Mouse (Mus musculus) heart, adult 2 months (tissue): ENCODE data around the gene Spata4. TPM values are rescaled to one million over a fixed set of nuclear protein-coding genes. Genes with fewer than 3 reads are reported as not detected.

Experiments
- DNase-seq, 2 experiments: peaks; one replicate each; pipeline ENCODE4 v3.0.0; 2021
- H3K27ac ChIP-seq: fragments of 200-600 bp; 2 replicates; pipeline ENCODE4 v1.8.1; 2022
- H3K27me3 ChIP-seq: fragments of 200-500 bp; 2 replicates; pipeline ENCODE4 v1.6.1; 2012; ENCODE audit warnings: mild to moderate bottlenecking, low read length, inconsistent platforms, mixed read lengths; ENCODE audit not compliant: control insufficient read depth, insufficient read depth
- H3K36me3 ChIP-seq: fragments of 200-500 bp; 2 replicates; pipeline ENCODE4 v1.6.1; 2012; ENCODE audit warnings: low read length, inconsistent platforms; ENCODE audit not compliant: control insufficient read depth, insufficient read depth
- H3K4me1 ChIP-seq: fragments of 200-500 bp; 2 replicates; pipeline ENCODE4 v1.6.1; 2011; ENCODE audit warnings: low read length; ENCODE audit not compliant: control insufficient read depth, insufficient read depth
- H3K4me3 ChIP-seq: fragments of 200-600 bp; 2 replicates; pipeline ENCODE4 v1.8.1; 2022
- H3K79me2 ChIP-seq: fragments of 200-500 bp; replicated peaks from 2 replicates; pipeline ENCODE4 v1.6.1; 2012; ENCODE audit warnings: mild to moderate bottlenecking, inconsistent platforms, low read length, moderate library complexity, mixed read lengths; ENCODE audit not compliant: control insufficient read depth, insufficient read depth
- H3K9ac ChIP-seq: fragments of 200-500 bp; 2 replicates; pipeline ENCODE4 v1.6.1; 2012; ENCODE audit warnings: low read depth, mild to moderate bottlenecking, control low read depth, inconsistent platforms, low read length, mixed read lengths
- CTCF ChIP-seq: fragments of 200-600 bp; IDR thresholded peaks from 2 replicates; pipeline ENCODE4 v1.8.1; 2022; ENCODE audit warnings: antibody characterized with exemption, mild to moderate bottlenecking, moderate library complexity
- EP300 ChIP-seq: fragments of 200-500 bp; IDR thresholded peaks from 2 replicates; pipeline ENCODE4 v1.6.1; 2011; ENCODE audit warnings: low read depth, low read length, control low read depth; ENCODE audit not compliant: insufficient read depth
- POLR2A ChIP-seq: fragments of 200-500 bp; IDR thresholded peaks from 2 replicates; pipeline ENCODE4 v1.6.1; 2011; ENCODE audit warnings: mild to moderate bottlenecking, low read depth, low read length, control low read depth; ENCODE audit not compliant: insufficient read depth
- WGBS: fragments of 180-500 bp; shearing (Covaris S2); methylation state at CpG from one replicate; pipeline ENCODE4 v1.1.7; 2018; 5-methylcytosine and 5-hydroxymethylcytosine counted together
- intact Hi-C: fragments of 180-260 bp; cut with DNase I; formaldehyde crosslinking; loops from one replicate; pipeline ENCODE4 v1.15.1; 2025
- polyA plus RNA-seq: library from polyadenylated mRNA; depleted of rRNA; stranded (reverse); fragments of >200 nt; gene quantifications from 2 replicates; pipeline ENCODE4 v1.2.3, GENCODE M21; 2012
- total RNA-seq, 2 experiments: library from RNA; stranded (reverse); gene quantifications; 2 replicates each; pipeline ENCODE4 v1.2.3; 2021

Gene Spata4
- total and polyA plus RNA-seq, 3 experiments = 0.27 TPM; not detected in 2

DNA sequence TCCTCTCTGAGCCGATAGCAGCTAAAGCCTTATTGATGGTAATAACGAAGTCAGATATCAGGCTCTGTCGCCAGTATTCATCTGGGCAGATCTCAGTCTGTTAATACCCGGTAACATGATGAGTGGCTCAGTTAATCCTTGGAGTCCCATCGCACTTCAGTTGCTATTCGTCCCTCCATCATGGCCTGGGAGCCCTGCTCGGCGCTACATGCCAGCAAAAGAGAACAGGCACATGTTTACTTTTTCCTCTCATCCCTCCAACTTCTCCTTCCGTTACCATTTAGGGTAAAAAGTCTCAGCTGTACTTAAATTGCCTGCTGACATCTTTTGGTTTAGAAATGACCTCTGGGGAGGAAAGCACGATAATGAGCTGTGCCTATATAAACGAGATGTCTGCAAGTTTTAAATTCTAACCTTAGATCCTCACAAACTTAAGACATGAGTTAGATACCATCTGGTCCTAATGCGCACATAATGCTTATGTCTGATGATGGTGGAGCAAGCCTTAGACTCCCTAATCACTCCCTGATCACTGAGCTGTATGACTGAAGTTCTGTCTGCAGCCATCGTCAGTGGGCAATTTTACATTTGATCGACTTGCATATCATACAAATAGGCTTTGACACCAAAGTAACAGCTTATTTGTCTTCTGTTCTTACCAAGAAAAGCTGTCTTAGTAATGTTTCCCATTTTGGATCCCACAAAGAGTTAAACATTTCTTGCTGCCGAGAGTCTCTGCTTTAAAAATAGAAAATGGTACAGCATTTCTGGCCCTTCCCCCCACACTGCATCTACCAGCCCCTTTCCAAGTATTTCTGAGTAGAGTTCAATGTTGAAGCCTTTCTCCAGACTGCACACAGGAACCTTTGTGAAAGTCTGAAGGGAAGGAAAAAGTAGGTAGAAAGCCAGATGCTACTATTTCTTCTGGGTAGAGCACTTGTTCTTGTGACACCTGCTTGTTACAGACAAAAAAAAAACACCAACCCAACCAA lies 29.7 kb upstream of the Spata4 start:
- Histone ChIP-seq H3K9ac (peak overlapping the region; percentile 72), H3K4me3 (peak overlapping the region; percentile 45), H3K27ac (peak overlapping the region; percentile 93)

DNA sequence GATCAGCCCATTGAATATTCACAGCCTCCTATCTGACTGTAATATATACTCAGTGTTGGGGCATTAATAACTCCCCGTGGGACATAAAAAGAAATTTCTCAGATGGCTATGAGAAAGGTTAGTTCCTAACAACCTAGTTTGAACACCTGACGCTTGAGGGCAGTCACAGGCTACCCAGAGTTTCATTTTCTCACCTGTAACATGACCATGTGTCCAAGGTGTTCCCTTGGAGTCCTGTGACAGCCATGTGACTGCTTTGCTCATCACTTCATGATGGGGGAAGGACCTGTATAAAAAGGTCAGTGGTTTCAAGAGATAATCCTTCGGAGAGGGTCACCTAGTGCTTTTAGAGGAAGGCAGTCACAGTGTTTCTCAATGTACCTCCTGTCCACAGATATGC lies 19.1 kb upstream of the Spata4 start:
- 69% methylated on average over 3 of the region's 3 CpGs for WGBS
- H3K4me1 ChIP-seq = peaks cover 1% of the 10 kb centered on the region
- no peak for TF ChIP-seq POLR2A
- no peak for TF ChIP-seq CTCF
- TF ChIP-seq EP300 = no peak
- no peak overlapping the region for H3K27ac ChIP-seq
- intact Hi-C loops = no loop called here
- no peaks in the 10 kb centered on the region for H3K27me3 ChIP-seq
- no peak overlapping the region for H3K4me3 ChIP-seq
- H3K9ac ChIP-seq = no peak overlapping the region
- no peak for DNase-seq
- H3K79me2 ChIP-seq = no peaks in the 10 kb centered on the region
- peaks cover 2% of the 10 kb centered on the region; the same call in 1 of the 2 replicates for H3K36me3 ChIP-seq

More for the DNA sequence above, 29.7 kb upstream of the Spata4 start:
- no peaks in the 10 kb centered on the region; the same call in 1 of the 2 replicates for H3K4me1 ChIP-seq
- H3K27me3 ChIP-seq = no peaks in the 10 kb centered on the region
- no peaks in the 10 kb centered on the region for H3K36me3 ChIP-seq
- peak in 1 of 2 experiments; percentile 22 for DNase-seq
- intact Hi-C loops = loop anchor here (2.0 to 5.0 kb wide), 2 partner anchors 38 to 39 kb away; no protein-coding TSS in a partner anchor
- 47% methylated on average over 15 of the region's 15 CpGs for WGBS
- no peaks in the 10 kb centered on the region for H3K79me2 ChIP-seq
- TF ChIP-seq CTCF (no peak), POLR2A (peak; percentile 58; the same call in 1 of the 2 replicates)

DNA sequence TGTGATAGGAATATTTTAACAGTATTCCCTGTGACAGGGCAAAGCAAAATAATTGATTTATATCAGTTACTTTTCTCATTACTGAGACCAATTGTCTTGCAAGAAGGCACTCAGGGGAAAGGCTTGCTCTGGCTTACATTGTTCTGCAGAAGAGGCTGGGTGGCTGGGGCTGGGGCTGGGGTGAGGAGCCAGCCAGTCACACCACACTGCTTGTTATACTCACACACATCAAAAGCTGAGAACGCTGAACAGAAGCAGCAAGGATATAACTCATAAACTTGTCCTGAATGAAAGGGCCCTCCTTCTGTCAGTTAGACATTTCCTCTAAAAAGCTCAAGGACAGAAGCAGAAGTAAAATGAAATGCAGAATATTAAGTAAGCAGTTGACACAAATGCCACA lies 17.7 kb upstream of the Spata4 start:
- H3K36me3 ChIP-seq = 0 out of 2 replicates have a peak, but pooled peaks cover 2% of the 10 kb centered on the region
- H3K27me3 ChIP-seq = no peaks in the 10 kb centered on the region
- H3K79me2 ChIP-seq = no peaks in the 10 kb centered on the region
- peaks cover 1% of the 10 kb centered on the region for H3K4me1 ChIP-seq
- no peak overlapping the region for H3K9ac ChIP-seq
- no peak for DNase-seq
- intact Hi-C loops = no loop called here
- WGBS = 53% methylated on average over 1 of the region's 1 CpGs
- TF ChIP-seq EP300 (no peak), CTCF (no peak), POLR2A (no peak)
- H3K4me3 ChIP-seq = no peak overlapping the region
- no peak overlapping the region for H3K27ac ChIP-seq

DNA sequence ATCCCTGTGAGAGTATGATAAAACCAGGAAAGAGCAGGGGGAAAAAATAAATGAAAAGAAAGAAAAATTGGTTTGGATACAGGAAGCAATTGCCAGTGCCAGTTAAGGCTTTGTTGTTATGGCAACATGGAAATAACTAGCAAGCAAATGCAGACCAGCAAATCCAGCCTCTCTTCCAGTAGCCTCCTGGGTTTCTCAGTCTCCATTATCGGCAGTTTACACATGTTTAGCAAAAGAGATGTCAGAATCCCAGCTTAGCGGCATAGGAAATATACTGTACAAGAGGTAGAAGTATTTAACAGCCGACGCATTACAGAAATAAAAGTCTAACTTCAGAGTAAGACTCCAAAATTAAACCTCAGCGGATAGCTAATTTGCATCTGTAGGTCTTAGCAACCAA lies 5.9 kb upstream of the Spata4 start:
- Histone ChIP-seq H3K27me3 (no peaks in the 10 kb centered on the region), H3K4me3 (no peak overlapping the region), H3K27ac (no peak overlapping the region), H3K36me3 (no peaks in the 10 kb centered on the region), H3K79me2 (no peaks in the 10 kb centered on the region), H3K9ac (no peak overlapping the region), H3K4me1 (no peaks in the 10 kb centered on the region)
- intact Hi-C loops = no loop called here
- 85% methylated on average over 5 of the region's 5 CpGs for WGBS
- no peak for TF ChIP-seq EP300
- no peak for TF ChIP-seq CTCF
- DNase-seq = no peak

DNA sequence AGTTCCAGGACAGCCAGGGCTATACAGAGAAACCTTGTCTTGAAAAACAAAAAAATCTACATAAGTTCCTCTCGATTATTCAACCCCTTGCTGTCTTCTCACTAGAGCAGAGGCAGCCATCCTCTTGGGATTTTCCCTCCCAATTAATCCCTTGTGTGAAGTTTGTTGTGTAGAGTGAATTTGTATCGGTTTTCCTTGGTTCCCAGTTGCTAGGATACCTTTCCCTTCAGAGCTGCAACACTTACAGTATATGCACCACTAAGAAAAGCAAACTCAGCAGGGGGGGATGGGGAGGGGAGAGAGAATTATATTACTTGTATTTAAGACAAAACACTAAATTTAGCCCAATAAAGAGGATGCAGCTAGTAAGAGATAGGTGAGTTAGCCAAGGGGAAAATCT lies 4.5 kb upstream of the Spata4 start:
- Histone ChIP-seq H3K4me1 (no peaks in the 10 kb centered on the region; the same call in 1 of the 2 replicates), H3K27ac (no peak overlapping the region), H3K79me2 (no peaks in the 10 kb centered on the region), H3K9ac (no peak overlapping the region), H3K36me3 (no peaks in the 10 kb centered on the region), H3K4me3 (no peak overlapping the region), H3K27me3 (no peaks in the 10 kb centered on the region)
- intact Hi-C loops = no loop called here
- no peak for TF ChIP-seq POLR2A
- no peak for TF ChIP-seq EP300
- TF ChIP-seq CTCF = no peak
- WGBS = 73% methylated on average over 2 of the region's 2 CpGs
- no peak for DNase-seq

DNA sequence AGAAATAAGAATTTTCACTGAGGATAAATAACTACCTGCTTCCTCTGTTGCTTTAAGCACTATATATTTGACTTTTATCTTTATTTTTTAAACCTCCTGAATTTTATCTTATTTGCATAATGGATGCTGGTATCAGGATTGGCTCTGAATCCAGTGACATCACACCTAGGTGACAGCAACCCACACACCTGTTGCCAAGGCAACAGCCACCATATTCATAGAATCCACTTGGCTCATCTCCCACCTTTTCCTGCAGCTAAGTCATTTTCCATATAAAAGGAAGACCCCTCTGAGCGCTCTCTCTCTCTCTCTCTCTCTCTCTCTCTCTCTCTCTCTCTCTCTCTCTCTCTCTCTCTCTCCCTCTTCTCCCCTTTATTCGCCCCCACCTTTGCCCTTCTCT lies 3.6 kb upstream of the Spata4 start:
- 78% methylated on average over 2 of the region's 2 CpGs for WGBS
- H3K79me2 ChIP-seq = no peaks in the 10 kb centered on the region
- H3K4me3 ChIP-seq = no peak overlapping the region
- H3K27ac ChIP-seq = no peak overlapping the region
- no peaks in the 10 kb centered on the region; the same call in 1 of the 2 replicates for H3K4me1 ChIP-seq
- no peaks in the 10 kb centered on the region for H3K36me3 ChIP-seq
- intact Hi-C loops = no loop called here
- H3K27me3 ChIP-seq = no peaks in the 10 kb centered on the region
- DNase-seq = no peak
- no peak for TF ChIP-seq EP300
- no peak for TF ChIP-seq CTCF
- no peak for TF ChIP-seq POLR2A
- H3K9ac ChIP-seq = no peak overlapping the region
